Mouse (Mus musculus) forebrain, embryonic 14.5 days (tissue): ENCODE results near the gene Mrpl30. TPM values are rescaled to one million over a fixed set of nuclear protein-coding genes. Genes with fewer than 3 reads are reported as not detected.

Source experiments
- ATAC-seq: fragments of 200-750 bp; cut with Nextera tagmentation; 2 replicates; pipeline ENCODE4 v1.8.0; 2017; ENCODE audit warnings: mild to moderate bottlenecking, moderate library complexity
- DNase-seq: peaks from one replicate; pipeline ENCODE4 v3.0.0-alpha.2; 2015; ENCODE audit warnings: low spot score
- H3K27ac ChIP-seq: fragments of 300-500 bp; sonication (generic); 2 replicates; pipeline ENCODE4 v1.5.1; 2014; ENCODE audit warnings: low read depth, mild to moderate bottlenecking, control low read depth, low read length, moderate library complexity
- H3K27me3 ChIP-seq: fragments of 300-500 bp; sonication (generic); replicated peaks from 2 replicates; pipeline ENCODE4 v1.6.1; 2014; ENCODE audit warnings: low read length, control low read depth, mixed read lengths; ENCODE audit not compliant: control insufficient read depth, insufficient read depth
- H3K36me3 ChIP-seq: fragments of 300-500 bp; sonication (generic); 2 replicates; pipeline ENCODE4 v1.6.1; 2014; ENCODE audit warnings: low read length, control low read depth; ENCODE audit not compliant: control insufficient read depth, insufficient read depth
- H3K4me1 ChIP-seq: fragments of 300-500 bp; sonication (generic); 2 replicates; pipeline ENCODE4 v1.6.1; 2014; ENCODE audit warnings: antibody characterized with exemption, low read length, control low read depth; ENCODE audit not compliant: control insufficient read depth, insufficient read depth
- H3K4me2 ChIP-seq: fragments of 300-500 bp; sonication (generic); 2 replicates; pipeline ENCODE4 v1.6.1; 2014; ENCODE audit warnings: mild to moderate bottlenecking, control low read depth, low read length
- H3K4me3 ChIP-seq: fragments of 300-500 bp; sonication (generic); 2 replicates; pipeline ENCODE4 v1.5.1; 2014; ENCODE audit warnings: low read depth, low read length, control low read depth
- H3K9ac ChIP-seq: fragments of 300-500 bp; sonication (generic); 2 replicates; pipeline ENCODE4 v1.6.1; 2014; ENCODE audit warnings: mild to moderate bottlenecking, low read length, control low read depth, moderate library complexity
- H3K9me3 ChIP-seq: fragments of 300-500 bp; sonication (generic); replicated peaks from 2 replicates; pipeline ENCODE4 v1.6.1; 2016; ENCODE audit warnings: low read length, control low read depth, mixed read lengths; ENCODE audit not compliant: control insufficient read depth
- WGBS: fragments of 180-500 bp; shearing (Covaris S2); extraction: QIAGEN DNeasy Blood & Tissue Kit; methylation state at CpG from one replicate; pipeline ENCODE4 v1.1.7; 2014; 5-methylcytosine and 5-hydroxymethylcytosine counted together
- polyA plus RNA-seq: library from polyadenylated mRNA; unstranded; fragments of >200 nt; fragmentation: Nextera tagmentation; extraction: Ambion mirVana; gene quantifications from 2 replicates; pipeline ENCODE4 v1.2.1, GENCODE M21; 2014

The Mrpl30 gene
- polyA plus RNA-seq, 1 experiment from 2014 or later, result 324 TPM

DNA sequence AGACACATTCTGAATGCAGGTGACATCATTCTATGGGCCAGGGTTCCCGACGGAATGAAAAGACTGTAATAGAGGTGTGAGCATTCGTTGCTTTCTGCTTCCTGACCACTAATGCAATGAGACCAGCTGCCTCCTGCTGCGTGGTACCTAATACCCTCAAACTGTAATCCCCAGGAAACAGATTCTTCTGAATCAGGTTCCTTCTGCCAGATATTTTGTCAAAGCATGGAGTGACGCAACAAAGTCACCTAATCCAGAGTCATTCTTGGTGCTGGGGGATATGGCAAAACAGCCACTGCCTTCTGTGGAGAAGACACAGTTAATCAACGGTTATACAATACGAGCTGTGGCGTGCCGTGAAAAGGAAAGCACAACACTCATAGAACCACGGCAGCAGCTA, 21.6 kb upstream of the Mrpl30 start:
- H3K9me3 ChIP-seq, result no peaks in the 10 kb centered on the region
- no peaks in the 10 kb centered on the region for H3K27me3 ChIP-seq
- DNase-seq (no peak), ATAC-seq (no peak)
- H3K4me1 ChIP-seq, result peaks cover 8% of the 10 kb centered on the region; the same call in 1 of the 2 replicates
- no peak overlapping the region for H3K27ac ChIP-seq
- no peak overlapping the region for H3K9ac ChIP-seq
- H3K36me3 ChIP-seq, result no peaks in the 10 kb centered on the region
- no peak overlapping the region for H3K4me2 ChIP-seq
- WGBS, result 59% methylated on average over 10 of the region's 10 CpGs
- no peak overlapping the region for H3K4me3 ChIP-seq

DNA sequence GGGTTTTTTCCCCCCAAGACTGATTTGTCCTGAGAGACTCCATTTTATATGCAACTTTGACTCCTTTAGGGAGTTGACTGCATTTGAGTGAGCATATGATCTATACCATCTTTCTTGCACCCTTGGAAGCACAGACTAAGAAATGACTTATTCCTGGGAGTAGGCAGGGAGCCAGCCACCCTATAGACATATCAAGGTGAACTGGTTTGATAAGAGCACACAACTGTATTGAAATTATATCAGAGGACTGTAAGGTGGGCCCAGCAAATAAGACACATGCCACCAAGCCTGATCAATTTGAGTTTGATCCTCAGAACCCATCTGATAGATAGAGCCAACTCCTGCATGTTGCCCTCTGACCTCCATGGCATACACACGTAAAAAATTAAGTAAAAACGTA, 20.9 kb upstream of the Mrpl30 start:
- no peak for ATAC-seq
- Histone ChIP-seq H3K36me3 (no peaks in the 10 kb centered on the region), H3K4me3 (no peak overlapping the region), H3K4me1 (peaks cover 8% of the 10 kb centered on the region; the same call in 1 of the 2 replicates), H3K9ac (no peak overlapping the region), H3K27ac (no peak overlapping the region), H3K27me3 (no peaks in the 10 kb centered on the region), H3K4me2 (no peak overlapping the region), H3K9me3 (no peaks in the 10 kb centered on the region)
- 50% methylated on average over 2 of the region's 2 CpGs for WGBS
- no peak for DNase-seq

DNA sequence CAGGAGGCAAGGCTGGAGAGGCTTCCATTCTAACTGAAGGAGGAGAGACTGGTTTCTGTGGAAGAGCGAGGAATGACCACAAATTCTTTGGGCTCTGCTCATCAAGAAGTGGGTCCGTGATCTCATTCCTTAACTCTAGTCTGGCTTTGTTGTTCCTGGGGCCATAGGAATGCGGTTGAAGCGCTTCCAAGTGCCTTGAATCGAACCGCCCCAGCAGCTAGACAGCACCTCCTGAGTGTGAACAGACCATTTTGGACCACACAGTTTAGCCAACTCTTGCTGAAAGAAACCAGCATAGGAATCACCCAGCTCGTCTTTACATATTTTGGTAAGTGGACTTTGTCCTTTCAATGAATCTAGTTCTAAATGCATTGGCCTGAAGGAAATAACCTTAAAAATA, 18.6 kb upstream of the Mrpl30 start, which contains the start of gene Lipt1:
Lipt1 (plus strand) TSS at position 35 of the 400 bp plus-strand sequence.
- DNase-seq (no peak), ATAC-seq (peak; percentile 64)
- H3K36me3 ChIP-seq, result peaks cover 19% of the 10 kb centered on the region
- peak within 1 kb of the TSS; percentile 53; the same call in 1 of the 2 replicates for H3K27ac ChIP-seq
- WGBS, result 6% methylated on average over 7 of the region's 7 CpGs
- 0 out of 2 replicates have a peak, but pooled peaks cover 3% of the 10 kb centered on the region for H3K9me3 ChIP-seq
- H3K4me2 ChIP-seq, result peak within 1 kb of the TSS; percentile 71
- H3K4me1 ChIP-seq, result peaks cover 5% of the 10 kb centered on the region; the same call in 1 of the 2 replicates
- H3K27me3 ChIP-seq, result no peaks in the 10 kb centered on the region
- peak within 1 kb of the TSS; percentile 59 for H3K9ac ChIP-seq
- peak within 1 kb of the TSS; percentile 41 for H3K4me3 ChIP-seq

DNA sequence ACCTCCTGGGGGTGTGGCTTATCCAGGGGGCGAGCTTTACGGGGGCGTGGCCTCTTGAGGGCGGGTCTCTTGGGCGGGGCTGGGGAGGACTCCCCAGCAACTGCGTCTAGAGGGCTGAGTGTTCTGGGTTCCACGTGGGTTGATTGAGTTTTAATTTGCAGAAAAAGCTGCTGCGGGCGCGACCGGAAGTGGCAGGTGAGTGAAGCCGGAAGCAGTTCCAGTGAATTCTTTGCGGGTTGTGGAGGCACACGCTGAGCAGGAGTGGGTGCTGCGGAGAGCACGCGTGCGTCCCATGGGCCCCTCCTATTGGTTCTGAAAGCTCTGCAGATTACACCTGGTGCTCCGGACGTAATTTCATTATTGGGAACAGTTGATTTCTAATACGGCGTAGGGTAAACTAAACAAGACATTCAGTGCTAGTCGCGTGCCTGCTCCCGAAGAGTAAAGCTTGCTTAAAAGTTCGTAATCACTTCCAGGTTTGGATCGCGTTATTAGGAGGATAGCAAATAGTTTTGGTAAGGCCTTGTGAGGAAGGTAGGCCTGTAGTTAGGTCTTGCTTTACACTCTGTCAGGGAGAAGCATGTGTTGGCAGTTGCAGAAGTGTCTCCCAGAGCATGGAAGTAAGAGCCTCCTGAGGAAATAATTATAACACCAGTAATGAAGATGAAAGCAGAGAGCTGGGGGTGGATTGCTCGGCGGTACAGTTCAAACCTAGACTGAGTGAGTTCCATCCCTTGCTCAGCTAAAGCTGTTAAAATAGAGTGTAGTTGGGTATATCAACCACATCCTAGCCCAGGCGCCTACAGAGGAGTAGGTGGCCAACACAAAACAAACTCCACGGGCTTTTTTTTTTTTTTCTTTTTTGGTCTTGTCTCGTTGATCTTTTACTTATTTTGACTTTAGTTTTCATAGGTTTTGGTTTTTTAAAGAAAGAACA, 17.9 kb upstream of the Mrpl30 start:
- peak; percentile 87 for DNase-seq
- WGBS, result 6% methylated on average over 33 of the region's 33 CpGs

DNA sequence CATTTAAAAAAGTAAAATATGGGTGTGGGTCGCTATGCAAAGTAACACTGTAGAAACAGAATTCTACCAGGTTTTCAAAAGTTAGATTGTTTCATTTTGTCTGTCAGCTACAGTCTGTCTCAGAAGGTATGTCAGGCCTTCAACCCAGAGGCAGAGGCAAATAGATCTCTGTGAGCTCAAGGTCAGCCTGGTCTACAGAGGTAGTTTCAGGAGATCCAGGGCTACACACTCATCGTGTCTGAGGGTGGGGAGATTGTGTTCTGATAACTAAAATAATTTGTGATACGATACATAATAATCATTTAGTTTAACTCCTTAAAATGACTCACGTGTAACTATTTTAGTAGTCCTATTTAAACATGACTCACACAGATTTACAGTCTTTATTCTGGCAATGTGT, 17.1 kb upstream of the Mrpl30 start:
- Histone ChIP-seq H3K4me2 (peak overlapping the region; percentile 71), H3K27me3 (no peaks in the 10 kb centered on the region), H3K27ac (no peak overlapping the region), H3K9me3 (0 out of 2 replicates have a peak, but pooled peaks cover 3% of the 10 kb centered on the region), H3K4me3 (no peak overlapping the region), H3K9ac (no peak overlapping the region), H3K36me3 (peaks cover 28% of the 10 kb centered on the region), H3K4me1 (peaks cover 5% of the 10 kb centered on the region; the same call in 1 of the 2 replicates)
- DNase-seq (no peak), ATAC-seq (no peak)
- WGBS, result 91% methylated on average over 4 of the region's 4 CpGs

More for the DNA sequence above, 17.9 kb upstream of the Mrpl30 start:
- H3K27me3 ChIP-seq, result no peaks in the 10 kb centered on the region
- peaks cover 21% of the 10 kb centered on the region for H3K36me3 ChIP-seq
- peak overlapping the region; percentile 71 for H3K4me2 ChIP-seq
- H3K4me3 ChIP-seq, result peak overlapping the region; percentile 41
- peak overlapping the region; percentile 53; the same call in 1 of the 2 replicates for H3K27ac ChIP-seq
- ATAC-seq, result peak; percentile 92
- H3K9ac ChIP-seq, result peak overlapping the region; percentile 59
- 0 out of 2 replicates have a peak, but pooled peaks cover 3% of the 10 kb centered on the region for H3K9me3 ChIP-seq
- peaks cover 5% of the 10 kb centered on the region; the same call in 1 of the 2 replicates for H3K4me1 ChIP-seq

DNA sequence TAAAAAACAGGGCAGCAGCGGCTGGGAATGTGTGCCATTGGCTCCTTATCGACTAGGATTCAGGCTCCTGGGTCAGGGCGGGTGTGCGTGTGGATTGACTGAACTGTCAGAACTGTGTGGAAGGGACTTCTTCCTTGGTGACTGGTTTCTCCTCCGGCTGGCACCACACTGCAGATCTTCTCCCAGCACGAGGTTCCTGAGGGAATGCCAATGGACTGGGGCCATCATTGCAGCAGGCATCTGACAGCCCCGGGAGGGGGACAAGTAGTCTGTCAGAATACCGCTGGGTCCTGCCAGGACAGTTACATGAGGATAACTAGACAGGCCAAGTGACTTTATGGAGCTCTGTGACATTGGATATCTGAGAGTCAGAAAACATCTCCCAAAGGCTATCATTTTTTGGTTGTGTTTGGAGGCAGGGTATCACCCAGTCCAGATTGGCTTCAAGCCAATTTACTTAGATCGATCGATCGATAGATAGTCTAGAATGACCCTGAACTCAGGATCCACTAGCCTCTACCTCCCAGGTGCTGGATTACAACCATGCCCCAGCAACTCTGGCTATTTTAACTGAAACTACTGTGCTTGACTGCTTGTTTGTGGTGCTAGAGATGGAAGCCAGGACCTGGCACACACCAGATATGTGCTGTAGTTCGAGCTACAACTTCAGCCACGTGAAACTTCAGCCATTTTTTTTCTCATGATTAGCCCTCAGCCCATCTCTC, 12.4 kb upstream of the Mrpl30 start:
- Histone ChIP-seq H3K9ac (no peak overlapping the region), H3K27ac (no peak overlapping the region), H3K4me1 (no peaks in the 10 kb centered on the region), H3K36me3 (peaks cover 53% of the 10 kb centered on the region), H3K9me3 (0 out of 2 replicates have a peak, but pooled peaks cover 3% of the 10 kb centered on the region), H3K27me3 (no peaks in the 10 kb centered on the region), H3K4me2 (no peak overlapping the region), H3K4me3 (no peak overlapping the region)
- DNase-seq (no peak), ATAC-seq (no peak)
- 94% methylated on average over 13 of the region's 13 CpGs for WGBS

- no peaks in the 10 kb centered on the region for H3K4me1 ChIP-seq
- no peaks in the 10 kb centered on the region for H3K9me3 ChIP-seq
- no peaks in the 10 kb centered on the region for H3K27me3 ChIP-seq
- no peak overlapping the region for H3K9ac ChIP-seq
- 90% methylated on average over 4 of the region's 4 CpGs for WGBS
- ATAC-seq (no peak), DNase-seq (no peak)
- no peak overlapping the region for H3K27ac ChIP-seq
- H3K4me3 ChIP-seq, result no peak overlapping the region
- H3K36me3 ChIP-seq, result peaks cover 33% of the 10 kb centered on the region
- no peak overlapping the region for H3K4me2 ChIP-seq
Measured at GRCm38 (mm10) chr1:37883411-37883810, 6.9 kb upstream of the Mrpl30 start.

DNA sequence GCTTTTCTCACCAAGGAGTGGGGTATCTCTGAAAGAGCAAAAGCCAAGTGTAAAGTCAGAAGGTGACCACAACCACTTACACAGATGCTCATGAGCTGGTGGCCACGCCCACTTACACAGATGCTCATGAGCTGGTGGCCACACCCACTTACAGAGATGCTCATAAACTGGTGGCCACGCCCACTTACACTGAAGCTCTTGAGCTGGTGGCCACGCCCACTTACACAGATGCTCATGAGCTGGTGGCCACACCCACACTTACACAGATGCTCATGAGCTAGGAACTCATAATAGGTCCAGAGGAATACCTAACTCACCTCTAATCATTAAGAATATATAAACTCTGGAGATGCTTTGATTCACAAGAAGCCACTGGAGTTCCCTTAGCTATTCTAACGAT, 5.8 kb upstream of the Mrpl30 start:
- peaks cover 23% of the 10 kb centered on the region for H3K36me3 ChIP-seq
- H3K27me3 ChIP-seq, result no peaks in the 10 kb centered on the region
- DNase-seq, result no peak
- no peak overlapping the region for H3K9ac ChIP-seq
- H3K9me3 ChIP-seq, result no peaks in the 10 kb centered on the region
- peaks cover 2% of the 10 kb centered on the region for H3K4me1 ChIP-seq
- no peak overlapping the region for H3K4me3 ChIP-seq
- no peak overlapping the region for H3K27ac ChIP-seq
- no peak for ATAC-seq
- WGBS, result 78% methylated on average over 4 of the region's 4 CpGs
- no peak overlapping the region for H3K4me2 ChIP-seq
